Mouse (Mus musculus) forelimb bud, embryonic 11.5 days (tissue): ENCODE measurements around the gene Gm13128.
"Not testable (repeated sequence)": the region's sequence is repeated elsewhere in the genome, so short reads cannot be mapped to it uniquely, and the experiment has no call there.

Source experiments
- DNase-seq: peaks from one replicate; pipeline ENCODE4 v3.0.0-alpha.2; 2012; ENCODE audit warnings: low read depth, low spot score

The Gm13128 gene

DNA sequence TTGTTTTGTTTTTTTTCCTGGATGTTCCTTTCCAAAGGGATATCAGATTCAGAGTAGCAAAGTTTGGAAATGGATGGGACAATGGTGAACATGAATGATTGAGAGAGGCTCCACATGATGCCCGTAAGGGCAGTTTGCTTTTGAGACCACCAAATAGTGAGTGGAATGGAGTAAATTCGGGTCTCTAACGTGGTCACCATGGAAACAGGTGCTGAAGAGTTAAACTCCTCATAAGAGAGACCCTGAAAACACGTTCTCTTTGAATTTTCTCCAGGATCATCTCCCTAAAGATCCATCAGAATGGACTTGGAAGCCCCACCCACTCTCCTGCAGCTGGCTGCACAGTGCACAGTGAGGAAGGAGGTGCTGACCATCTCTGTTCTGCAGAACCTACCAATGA is at the start of gene Gm13128:
Gm13128 (plus strand) TSS at position 301 of the 400 bp plus-strand sequence.
- DNase-seq: not testable (repeated sequence)

DNA sequence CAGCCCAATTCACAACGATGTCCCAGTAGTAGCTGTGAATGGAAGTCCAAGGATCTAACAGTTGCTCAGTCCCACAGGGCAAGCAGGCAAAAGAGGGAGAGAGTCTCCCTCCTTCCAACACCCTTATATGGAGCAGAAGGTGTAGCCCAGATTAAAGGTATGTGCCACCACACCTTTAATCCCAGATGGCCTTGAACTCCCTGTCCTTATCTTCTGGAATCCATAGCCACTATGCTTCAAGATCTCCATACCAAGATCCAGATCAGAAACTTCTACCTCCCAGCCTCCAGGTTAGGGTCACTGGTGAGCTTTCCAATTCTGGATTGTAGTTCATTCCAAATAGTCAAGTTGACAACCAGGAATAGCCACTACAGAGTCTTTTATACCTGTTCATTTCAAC is 49.7 kb upstream of the Gm13128 start, which contains the start of gene Pramel5:
Pramel5 (minus strand) TSS at position 101 of the 400 bp plus-strand sequence.
- not testable (repeated sequence) for DNase-seq

DNA sequence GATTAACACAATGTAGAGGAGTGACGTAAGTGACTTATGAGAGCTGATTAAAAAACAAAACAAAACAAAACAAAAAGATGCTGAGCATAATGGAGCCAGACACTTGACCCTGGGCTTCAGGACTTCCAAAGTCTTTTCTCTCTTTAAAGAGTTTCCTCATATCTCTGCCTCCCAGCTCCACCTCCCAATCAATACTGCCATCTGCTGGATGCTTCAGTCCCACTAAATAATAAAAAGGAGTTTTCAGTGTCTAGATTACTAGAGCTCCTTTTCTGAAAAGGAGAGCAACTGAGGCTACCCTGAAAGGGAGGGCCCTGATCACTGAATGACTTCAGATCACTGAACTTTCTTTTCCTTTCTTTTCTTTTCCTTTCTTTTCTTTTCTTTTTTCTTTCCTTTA is 30.6 kb upstream of the Gm13128 start:
- DNase-seq: not testable (repeated sequence)

DNA sequence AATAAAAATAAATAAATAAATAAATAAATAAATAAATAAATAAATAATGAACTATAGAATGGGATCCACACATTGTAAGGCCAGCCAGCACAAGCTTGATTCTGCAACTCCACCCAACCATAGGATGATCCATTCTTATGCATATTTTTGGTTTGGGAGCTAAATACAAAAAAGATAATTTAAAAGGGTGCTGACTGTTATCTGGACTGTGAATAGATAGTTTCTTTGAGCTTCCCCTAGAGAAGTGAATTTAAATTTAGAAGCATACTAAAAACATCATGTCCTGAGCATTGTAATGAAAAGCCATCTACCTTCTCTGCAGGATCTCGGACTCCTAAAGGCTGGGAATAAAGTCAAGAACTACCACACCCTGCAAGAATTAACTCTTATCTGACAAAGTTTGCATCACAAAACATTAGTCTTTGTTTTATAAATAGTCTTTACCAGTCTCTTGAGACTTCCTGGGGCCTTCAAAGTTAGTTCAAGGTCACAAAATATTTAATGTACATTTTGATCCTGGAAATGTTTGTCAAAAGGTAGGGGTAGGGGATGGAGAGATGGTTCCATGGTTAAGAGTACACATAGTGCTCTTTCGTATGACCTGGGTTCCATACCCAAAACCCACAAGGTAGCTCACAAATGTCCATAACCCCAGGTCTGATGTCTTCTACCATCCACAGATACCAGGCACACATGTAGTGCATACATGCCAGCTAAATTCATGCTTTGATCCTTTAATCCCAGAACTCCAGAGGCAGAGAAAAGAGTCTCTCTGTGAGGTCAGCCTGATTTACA is 17.2 kb upstream of the Gm13128 start:
- not testable (repeated sequence) for DNase-seq

DNA sequence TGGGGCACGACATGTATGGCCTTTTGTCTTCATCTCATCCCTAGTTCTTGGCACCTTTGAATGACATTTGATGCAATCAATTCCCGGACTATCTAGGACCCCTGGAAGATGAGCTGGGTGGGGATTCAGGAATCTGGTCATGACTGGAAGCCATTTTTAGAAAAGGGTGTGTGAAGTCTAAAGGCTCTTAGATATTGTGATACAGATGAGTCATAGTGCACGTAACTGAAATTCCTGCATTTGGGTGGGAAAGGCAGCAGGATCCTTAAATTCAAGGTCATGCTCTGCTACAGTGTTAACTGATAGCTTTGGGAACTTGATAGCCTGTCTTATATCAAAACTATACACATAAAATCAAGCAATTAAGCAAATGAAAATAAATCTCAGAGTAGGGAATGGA is 5.8 kb downstream of the Gm13128 start:
- not testable (repeated sequence) for DNase-seq

DNA sequence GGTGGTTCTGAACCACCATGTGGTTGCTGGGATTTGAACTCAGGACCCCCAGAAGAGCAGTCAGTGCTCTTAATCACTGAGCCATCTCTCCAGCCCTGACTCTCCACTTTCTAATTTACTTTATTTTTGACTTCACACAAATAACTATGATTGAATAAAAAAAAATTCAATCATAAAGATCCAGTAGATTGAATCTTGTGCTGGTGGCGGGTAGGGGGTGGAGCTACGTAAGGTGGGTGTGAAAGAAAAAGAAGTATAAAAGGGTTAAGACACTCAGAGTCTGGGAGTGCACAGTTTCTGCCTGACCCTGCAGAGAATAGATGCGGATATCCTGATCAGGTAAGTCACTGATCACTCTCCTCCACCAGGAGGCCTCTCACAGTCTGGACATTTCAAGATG is 27.6 kb downstream of the Gm13128 start, which contains the start of gene Gm13119:
Gm13119 (plus strand) TSS at position 301 of the 400 bp plus-strand sequence.
- DNase-seq: not testable (repeated sequence)

DNA sequence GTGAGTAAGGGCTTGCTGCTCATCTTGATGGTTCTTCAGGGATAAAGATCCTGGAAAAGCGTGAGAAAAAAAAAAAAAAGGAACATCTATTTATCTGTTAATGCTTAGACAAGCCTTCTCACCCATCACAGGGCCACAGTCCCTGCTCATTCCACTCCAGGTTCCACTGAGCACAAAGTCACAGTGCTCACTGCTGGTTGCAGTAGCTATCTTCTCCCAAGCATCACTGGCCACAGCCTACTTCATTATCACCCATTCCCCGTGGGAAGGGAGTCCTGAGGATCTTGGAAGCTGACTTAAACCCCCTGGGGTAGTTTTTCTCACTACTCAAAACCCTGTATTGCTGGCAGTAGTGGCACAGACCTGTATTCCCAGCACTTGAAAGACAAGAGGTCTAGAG is 47.9 kb downstream of the Gm13128 start, which contains the start of gene Pramef20:
Pramef20 (minus strand) TSS at position 23 of the 400 bp plus-strand sequence.
- DNase-seq: no peak
